Mouse (Mus musculus): ENCODE measurements around the gene Gm13084. TPM values are rescaled to one million over a fixed set of nuclear protein-coding genes. Genes with fewer than 3 reads are reported as not detected.

Gene Gm13084
- not detected for polyA plus RNA-seq (2017; shearing (Covaris generic))

DNA sequence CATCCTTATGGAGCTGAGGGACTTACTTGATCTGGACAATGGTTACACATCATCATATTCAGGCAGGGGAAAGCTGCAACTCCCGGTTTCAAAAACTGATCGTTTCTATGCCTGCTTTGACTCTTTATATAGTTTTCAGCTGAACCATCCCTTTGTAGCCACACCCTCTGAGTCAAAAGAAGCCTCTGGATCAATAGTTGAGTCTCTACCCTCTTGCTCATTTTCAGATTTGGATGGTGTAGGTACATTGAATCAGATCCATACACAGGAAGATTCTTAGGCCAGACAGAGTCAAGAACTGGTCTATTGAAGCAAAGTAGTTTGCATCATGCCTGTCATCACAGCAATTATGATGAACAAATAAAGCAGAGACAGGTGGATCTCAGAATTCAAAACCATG, at the start of gene Gm13084:
Gene Gm13084 (minus strand): TSS at position 101 of the 400 bp plus-strand sequence.

DNA sequence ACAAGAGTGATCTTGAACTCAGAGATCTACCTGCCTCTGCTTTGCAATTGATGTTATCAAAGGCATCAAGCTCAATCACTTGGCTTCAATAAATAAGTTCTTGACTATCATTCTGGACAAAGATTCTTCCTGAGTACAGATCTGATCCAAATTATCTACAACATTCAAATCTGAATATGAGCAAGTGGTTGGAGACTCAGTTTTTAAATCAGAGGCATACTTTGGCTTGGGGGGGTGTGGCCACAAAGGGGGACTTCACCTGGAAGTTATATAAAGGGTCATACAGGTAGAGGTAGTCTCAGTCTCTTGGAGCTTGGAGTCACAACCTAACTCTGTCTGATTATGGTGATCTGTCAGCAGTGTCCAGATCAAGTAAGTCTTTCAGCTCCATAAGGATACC, 30.3 kb upstream of the Gm13084 start, which contains the start of gene Gm13103:
Gene Gm13103 (plus strand): TSS at position 301 of the 400 bp plus-strand sequence.

DNA sequence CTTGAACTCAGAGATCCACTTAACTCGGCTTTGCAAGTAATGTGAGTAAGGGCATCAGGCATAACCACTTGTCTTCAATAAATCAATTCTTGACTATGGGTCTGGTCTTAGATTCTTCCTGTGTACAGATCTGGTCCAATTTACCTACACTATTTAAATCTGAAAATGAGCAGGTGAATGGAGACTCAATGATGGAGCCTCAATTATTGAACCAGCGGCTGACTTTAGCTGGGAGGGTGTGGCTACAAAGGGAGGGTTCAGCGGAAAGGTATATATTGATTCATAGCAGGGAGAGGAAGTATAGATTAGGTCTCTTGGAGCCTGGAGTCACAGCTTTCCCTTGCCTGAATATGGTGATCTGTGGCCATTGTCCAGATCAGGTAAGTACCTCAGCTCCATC, 26.8 kb downstream of the Gm13084 start, which contains the start of gene Gm13023:
Gene Gm13023 (plus strand): TSS at position 301 of the 400 bp plus-strand sequence.

Other genes with a start within 250 kb of the Gm13084 start
- gene Gm13083, start 201.1 kb downstream of the Gm13084 start, polyA plus RNA-seq (2017; shearing (Covaris generic)), result not detected
- gene Gm13088, start 158.8 kb downstream of the Gm13084 start, polyA plus RNA-seq (2017; shearing (Covaris generic)), result not detected
- not detected for gene Gm13089, start 113.4 kb downstream of the Gm13084 start, polyA plus RNA-seq (2017; shearing (Covaris generic))
- not detected for gene Gm13078, start 96.6 kb downstream of the Gm13084 start, polyA plus RNA-seq (2017; shearing (Covaris generic))
- not detected for gene Gm13023, start 26.7 kb downstream of the Gm13084 start, polyA plus RNA-seq (2017; shearing (Covaris generic))
- gene Gm13103, start 30.4 kb upstream of the Gm13084 start, polyA plus RNA-seq (2017; shearing (Covaris generic)), result not detected
- not detected for gene Pramef6, start 84.3 kb upstream of the Gm13084 start, polyA plus RNA-seq (2017; shearing (Covaris generic))
- gene Pramef25, start 134.9 kb upstream of the Gm13084 start, polyA plus RNA-seq (2017; shearing (Covaris generic)), result not detected
- not detected for gene Gm13101, start 150.9 kb upstream of the Gm13084 start, polyA plus RNA-seq (2017; shearing (Covaris generic))
- gene Pramef17, start 178.3 kb upstream of the Gm13084 start, polyA plus RNA-seq (2017; shearing (Covaris generic)), result not detected
- not detected for gene Pramel4, start 243.0 kb upstream of the Gm13084 start, polyA plus RNA-seq (2017; shearing (Covaris generic))